Mouse (Mus musculus): ENCODE measurements around the gene Ywhag. TPM values are rescaled to one million over a fixed set of nuclear protein-coding genes. Genes with fewer than 3 reads are reported as not detected.
A peak's percentile ranks its signal among the peaks of the same experiment; 100 is the strongest.

Gene Ywhag
- total RNA-seq, 2 experiments from 2014 or later = 279 to 282 TPM

- intact Hi-C loops (cut with DNase I) = loop anchor here (1.0 kb wide), 1 partner anchor 21 kb away; no protein-coding TSS in a partner anchor
- no peak for DNase-seq
These were observed 22.1 kb upstream of the Ywhag start for GRCm38 (mm10) chr5:135956300-135957206.

- intact Hi-C loops (cut with DNase I) = no loop called here
- no peak for DNase-seq
These were observed 18.4 kb upstream of the Ywhag start for GRCm38 (mm10) chr5:135952830-135953229.

- no peak for DNase-seq
- intact Hi-C loops (cut with DNase I) = no loop called here
These were observed 17.2 kb upstream of the Ywhag start for GRCm38 (mm10) chr5:135951660-135952059.

GRCm38 (mm10) chr5:135950710-135951412 lies 16.4 kb upstream of the Ywhag start:
- no peak for DNase-seq
- intact Hi-C loops (cut with DNase I) = no loop called here

- intact Hi-C loops (cut with DNase I) = no loop called here
- DNase-seq = no peak
These were observed 12.2 kb upstream of the Ywhag start for GRCm38 (mm10) chr5:135946621-135947020.

GRCm38 (mm10) chr5:135945916-135946408 lies 11.5 kb upstream of the Ywhag start:
- no peak for DNase-seq
- intact Hi-C loops (cut with DNase I) = no loop called here

GRCm38 (mm10) chr5:135942710-135943109 lies 8.3 kb upstream of the Ywhag start:
- intact Hi-C loops (cut with DNase I) = no loop called here
- DNase-seq = no peak

- intact Hi-C loops (cut with DNase I) = no loop called here
- no peak for DNase-seq
These were observed 6.2 kb upstream of the Ywhag start for GRCm38 (mm10) chr5:135940587-135940986.

GRCm38 (mm10) chr5:135935641-135936190 lies 1.3 kb upstream of the Ywhag start:
- intact Hi-C loops (cut with DNase I) = loop anchor here (1.0 kb wide), 1 partner anchor 21 kb away; no protein-coding TSS in a partner anchor
- no peak for DNase-seq

GRCm38 (mm10) chr5:135935176-135935523 lies 734 bp upstream of the Ywhag start:
- intact Hi-C loops (cut with DNase I) = loop anchor here (1.0 kb wide), 1 partner anchor 21 kb away; no protein-coding TSS in a partner anchor
- DNase-seq = no peak

GRCm38 (mm10) chr5:135933900-135934441 lies 445 bp downstream of the Ywhag start:
- intact Hi-C loops (cut with DNase I) = loop anchor here (1.0 kb wide), 1 partner anchor 29 kb away; no protein-coding TSS in a partner anchor
- DNase-seq = peak in 1 of 2 experiments; percentile 67

- DNase-seq = no peak
- intact Hi-C loops (cut with DNase I) = no loop called here
These were observed 1.1 kb downstream of the Ywhag start for GRCm38 (mm10) chr5:135933222-135933899.

- intact Hi-C loops (cut with DNase I) = no loop called here
These were observed 2.1 kb downstream of the Ywhag start for GRCm38 (mm10) chr5:135932359-135932758.

GRCm38 (mm10) chr5:135931526-135931925 lies 2.9 kb downstream of the Ywhag start:
- DNase-seq = no peak
- intact Hi-C loops (cut with DNase I) = no loop called here

More at GRCm38 (mm10) chr5:135932359-135932758, 2.1 kb downstream of the Ywhag start:
- no peak for DNase-seq

GRCm38 (mm10) chr5:135929685-135930424 lies 4.6 kb downstream of the Ywhag start:
- intact Hi-C loops (cut with DNase I) = no loop called here
- no peak for DNase-seq

GRCm38 (mm10) chr5:135923901-135924300 lies 10.5 kb downstream of the Ywhag start:
- intact Hi-C loops (cut with DNase I) = no loop called here
- no peak for DNase-seq

- no peak for DNase-seq
- intact Hi-C loops (cut with DNase I) = no loop called here
These were observed 14.5 kb downstream of the Ywhag start for GRCm38 (mm10) chr5:135919902-135920301.

GRCm38 (mm10) chr5:135918593-135918992 lies 15.8 kb downstream of the Ywhag start:
- intact Hi-C loops (cut with DNase I) = no loop called here
- no peak for DNase-seq

- intact Hi-C loops (cut with DNase I) = no loop called here
- no peak for DNase-seq
These were observed 16.4 kb downstream of the Ywhag start for GRCm38 (mm10) chr5:135918059-135918437.
